Mouse (Mus musculus) megakaryocyte-erythroid progenitor cell, adult 5-6 weeks (primary cell): ENCODE data around the gene Prr12. TPM values are rescaled to one million over a fixed set of nuclear protein-coding genes. Genes with fewer than 3 reads are reported as not detected.
A peak's percentile ranks its signal among the peaks of the same experiment; 100 is the strongest.

Experiments used
- ATAC-seq: replicated peaks from 2 replicates; pipeline ENCODE4 v1.8.0; 2016; ENCODE audit warnings: mild to moderate bottlenecking, inconsistent platforms; ENCODE audit not compliant: severe bottlenecking, poor library complexity, low FRiP score, low TSS enrichment
- total RNA-seq, 2 experiments: library from RNA; stranded (forward) in 1 of 2; stranded (reverse) in 1 of 2; fragments of 200-1000, 215-1000 nt in 1 of 2; fragments of >200 nt in 1 of 2; fragmentation: Nextera tagmentation in 1 of 2; gene quantifications; 2 replicates each; pipeline ENCODE4 v1.2.3; 2014 to 2017

Gene Prr12
- total RNA-seq, 2 experiments from 2014 or later: 1.9 to 26.6 TPM

DNA sequence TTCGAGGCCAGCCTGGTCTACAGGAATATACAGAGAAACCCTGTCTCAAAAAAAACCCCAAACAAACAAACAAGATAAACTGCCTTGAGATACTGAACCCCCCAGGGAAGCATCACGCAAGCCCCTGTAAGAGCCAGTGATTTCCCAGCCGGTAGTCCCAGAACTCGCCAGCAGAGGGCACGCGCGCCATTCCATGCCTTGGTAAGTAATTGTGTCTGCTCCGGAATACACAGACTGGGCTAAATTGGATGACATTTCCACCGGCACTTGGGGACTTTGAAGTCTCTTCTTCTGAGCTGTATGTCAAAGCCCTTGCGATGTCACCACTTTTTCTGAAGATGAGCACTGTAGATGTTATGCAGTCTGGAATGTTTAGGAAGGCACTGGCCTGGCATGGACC is 27.2 kb upstream of the Prr12 start:
- ATAC-seq: peak; percentile 35; the same call in 1 of the 2 replicates

DNA sequence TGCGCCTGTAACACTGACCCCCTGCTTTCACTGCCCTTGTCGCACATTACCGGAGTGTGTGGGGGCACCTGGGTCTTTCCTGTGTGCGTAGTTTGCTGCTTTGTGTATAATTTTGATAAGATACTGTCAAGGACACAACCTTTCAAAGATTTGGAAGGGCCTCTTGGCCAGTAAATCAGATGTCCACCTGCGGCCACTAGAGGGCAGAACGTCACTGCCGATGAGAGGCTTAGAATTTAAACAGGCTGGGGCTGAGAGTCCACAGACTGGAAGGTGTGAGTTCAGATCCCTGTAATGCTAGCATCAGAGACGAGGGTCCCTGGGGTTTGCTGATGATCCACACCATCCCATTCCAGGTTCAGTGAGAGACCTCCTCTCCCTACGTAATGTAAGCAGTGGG is 25.8 kb upstream of the Prr12 start:
- peak; percentile 29; the same call in 1 of the 2 replicates for ATAC-seq

DNA sequence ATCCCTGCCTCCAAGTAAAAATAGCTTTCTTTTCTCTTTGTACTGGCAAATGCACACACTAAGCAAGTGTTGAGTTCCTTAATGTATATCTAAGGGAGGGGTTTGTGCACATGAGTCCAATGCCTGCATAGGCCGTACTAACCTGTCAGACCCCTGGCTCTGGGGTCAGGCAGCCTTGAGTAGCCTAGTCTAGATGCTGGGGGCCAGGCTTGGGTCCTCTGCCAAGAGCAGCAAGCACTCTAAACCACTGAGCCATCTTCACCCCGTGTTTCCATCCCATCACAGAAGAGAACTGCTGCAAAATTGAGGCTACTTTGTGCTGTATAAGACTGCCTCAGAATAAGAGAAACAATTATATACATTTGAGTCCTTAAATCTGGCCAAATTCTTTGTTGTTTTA is 25.1 kb upstream of the Prr12 start:
- no peak for ATAC-seq

DNA sequence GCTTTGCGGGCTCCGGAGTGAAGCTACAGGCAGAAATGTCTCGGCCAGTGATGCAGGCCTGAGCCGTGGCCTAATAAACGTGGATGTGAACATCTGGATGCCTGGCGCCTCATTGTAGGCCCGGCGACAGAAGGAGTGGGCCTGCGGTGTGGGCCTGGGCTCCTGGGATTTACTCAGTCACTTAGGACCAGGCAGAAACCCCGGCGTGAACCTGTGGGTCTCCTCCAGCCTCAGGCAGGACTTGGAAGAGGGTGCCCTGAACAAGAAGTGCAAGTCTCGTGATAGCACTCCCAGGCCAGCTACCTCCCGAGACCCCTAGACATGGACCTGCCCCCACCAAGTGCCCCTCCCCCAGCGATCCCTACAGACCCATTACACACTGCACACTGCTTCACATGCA is 24.6 kb upstream of the Prr12 start:
- ATAC-seq: no peak

DNA sequence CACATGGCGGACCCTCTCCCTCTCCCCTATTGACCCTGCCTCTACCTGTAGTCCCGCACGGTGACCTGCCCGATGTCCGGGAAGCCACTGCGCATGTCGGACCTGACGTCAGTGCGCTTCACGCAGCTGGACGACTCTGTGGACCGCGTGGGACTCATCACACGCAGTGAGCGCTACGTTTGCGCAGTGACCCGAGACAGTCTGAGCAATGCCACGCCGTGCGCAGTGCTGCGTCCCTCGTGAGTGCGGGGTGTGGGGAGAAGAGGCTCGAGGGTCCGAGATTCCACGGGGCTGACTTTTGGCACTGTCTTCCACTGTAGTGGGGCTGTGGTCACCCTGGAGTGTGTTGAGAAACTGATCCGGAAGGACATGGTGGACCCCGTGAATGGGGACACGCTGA is 23.8 kb upstream of the Prr12 start:
- no peak for ATAC-seq

GRCm38 (mm10) chr7:45075405-45075804 is 22.7 kb upstream of the Prr12 start:
- no peak for ATAC-seq

- no peak for ATAC-seq
Measured at GRCm38 (mm10) chr7:45073949-45074348, 21.3 kb upstream of the Prr12 start.

DNA sequence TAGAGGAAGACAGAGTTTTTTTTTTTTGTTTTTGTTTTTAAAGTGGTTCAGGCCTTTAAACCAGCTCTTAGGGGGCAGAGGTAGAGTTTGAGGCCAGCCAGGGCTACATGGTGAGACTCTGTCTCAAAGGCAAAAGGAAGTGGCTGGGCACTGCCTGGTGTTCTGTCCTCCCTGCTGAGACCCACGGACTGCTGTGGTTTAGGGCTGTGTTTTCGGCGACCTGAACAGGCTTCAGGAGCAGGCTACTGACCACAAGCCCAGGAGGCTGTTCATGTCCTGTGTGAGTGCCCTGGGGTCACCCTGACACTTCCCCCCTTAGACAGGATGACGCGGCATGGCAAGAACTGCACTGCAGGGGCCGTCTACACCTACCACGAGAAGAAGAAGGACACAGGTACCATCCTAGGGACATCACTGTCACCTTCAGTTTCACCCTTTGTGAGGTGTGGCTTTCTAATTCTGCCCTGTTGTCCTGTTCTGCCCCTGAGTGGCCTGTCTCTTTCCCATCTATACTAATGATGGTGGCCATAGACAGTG is 20.6 kb upstream of the Prr12 start:
- ATAC-seq: no peak

GRCm38 (mm10) chr7:45072230-45072629 is 19.5 kb upstream of the Prr12 start:
- no peak for ATAC-seq

DNA sequence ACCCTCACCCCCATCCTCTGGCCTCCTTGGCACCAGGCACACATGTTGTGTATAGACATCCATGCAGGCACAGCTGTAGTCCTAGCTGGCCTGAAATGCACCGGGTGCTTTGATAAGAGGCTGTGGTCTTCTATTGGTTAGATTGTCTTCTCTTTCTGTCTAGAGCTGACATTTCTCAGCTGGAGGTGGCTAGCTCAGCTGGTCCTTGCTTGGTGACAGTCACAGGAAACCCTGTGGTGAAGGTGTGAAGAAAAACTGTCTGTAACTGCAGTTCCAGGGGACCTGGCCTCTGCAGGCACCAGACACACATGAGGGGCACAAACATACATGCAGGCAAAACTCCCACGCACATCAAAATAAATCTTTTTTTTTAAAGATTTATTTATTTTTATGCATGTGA is 17.0 kb upstream of the Prr12 start:
- ATAC-seq: no peak

DNA sequence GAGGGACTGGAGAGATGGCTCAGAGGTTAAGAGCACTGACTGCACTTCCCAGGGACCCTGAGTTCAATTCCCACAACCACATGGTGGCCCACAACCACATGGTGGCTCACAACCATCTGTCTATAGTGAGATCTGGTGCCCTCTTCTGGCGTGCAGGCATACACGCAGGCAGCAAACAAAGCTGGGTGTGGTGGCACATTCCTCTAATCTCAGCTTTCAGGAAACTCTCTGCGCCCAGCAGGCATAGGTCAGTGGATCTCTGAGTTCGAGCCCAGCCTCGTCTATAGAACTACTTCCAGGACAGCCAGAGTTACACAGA is 15.3 kb upstream of the Prr12 start:
- ATAC-seq: peak; percentile 63

- peak; percentile 58 for ATAC-seq
Measured at GRCm38 (mm10) chr7:45067190-45067999, 14.7 kb upstream of the Prr12 start.

- ATAC-seq: peak; percentile 88
Measured at GRCm38 (mm10) chr7:45062239-45062835, 9.7 kb upstream of the Prr12 start, which contains the start of the genes Nosip and Prrg2. TSS of gene Nosip (plus strand) at chr7:45062429. TSS of gene Prrg2 (minus strand) at chr7:45062677.

GRCm38 (mm10) chr7:45061532-45062075 is 8.9 kb upstream of the Prr12 start:
- no peak for ATAC-seq

GRCm38 (mm10) chr7:45060632-45061122 is 8.0 kb upstream of the Prr12 start:
- ATAC-seq: no peak

- ATAC-seq: no peak
Measured at GRCm38 (mm10) chr7:45058607-45059571, 6.2 kb upstream of the Prr12 start.

DNA sequence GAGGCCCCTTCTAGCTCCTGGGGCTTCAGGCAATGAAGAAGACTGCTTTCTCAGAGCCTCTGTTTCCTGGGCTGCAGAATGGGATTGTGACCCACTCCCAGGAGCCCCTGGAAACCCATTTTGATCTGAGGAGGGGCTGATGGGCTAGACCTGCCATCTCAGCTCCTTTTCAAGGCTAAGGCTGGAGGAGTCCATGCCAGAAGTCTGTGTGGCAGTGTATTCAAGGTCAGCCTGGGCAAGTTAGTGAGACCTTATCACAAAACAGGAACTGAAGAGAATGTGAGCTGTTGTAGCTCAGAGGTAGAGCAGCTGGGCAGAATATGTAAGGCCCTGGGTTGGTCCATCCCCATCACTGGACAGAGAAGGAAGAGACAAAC is 4.3 kb upstream of the Prr12 start:
- ATAC-seq: no peak

DNA sequence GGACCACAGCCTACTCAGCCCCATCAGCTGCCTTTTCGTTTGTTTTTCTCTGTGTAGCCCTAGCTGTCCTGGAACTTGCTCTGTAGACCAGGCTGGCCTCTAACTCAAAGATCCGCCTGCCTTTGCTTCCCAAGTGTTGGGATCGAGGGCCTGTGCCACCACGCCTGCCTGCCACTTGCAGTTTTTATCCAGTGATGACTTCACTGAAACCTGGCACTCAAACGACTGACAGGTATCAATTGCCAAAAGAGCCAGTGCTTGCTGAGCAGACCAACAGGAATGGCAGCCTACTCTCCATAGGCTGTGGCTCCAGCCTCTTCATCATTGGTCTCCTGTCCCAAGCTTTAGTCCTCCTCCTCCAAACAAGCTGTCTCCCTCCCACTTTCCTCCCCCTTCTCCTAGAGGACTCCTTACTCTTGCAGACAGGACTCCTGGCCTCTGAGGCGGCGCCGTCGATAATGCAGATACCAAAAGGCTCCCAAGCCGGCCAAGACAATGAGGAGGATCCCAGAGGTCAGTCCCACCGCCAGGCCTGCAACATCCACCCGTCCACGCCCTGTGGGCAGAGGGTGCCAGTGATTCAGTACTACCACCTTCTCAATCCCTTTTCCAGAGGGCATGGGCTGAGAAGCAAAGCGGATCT is 3.8 kb upstream of the Prr12 start:
- ATAC-seq: no peak

- ATAC-seq: peak; percentile 94
Measured at GRCm38 (mm10) chr7:45053931-45054510, 1.3 kb upstream of the Prr12 start.
